Mouse (Mus musculus): ENCODE measurements around the gene Nek9. TPM values are rescaled to one million over a fixed set of nuclear protein-coding genes. Genes with fewer than 3 reads are reported as not detected.
A peak's percentile ranks its signal among the peaks of the same experiment; 100 is the strongest.

Nek9 gene
- polyA plus RNA-seq, 1 experiment: 31.6 TPM

DNA sequence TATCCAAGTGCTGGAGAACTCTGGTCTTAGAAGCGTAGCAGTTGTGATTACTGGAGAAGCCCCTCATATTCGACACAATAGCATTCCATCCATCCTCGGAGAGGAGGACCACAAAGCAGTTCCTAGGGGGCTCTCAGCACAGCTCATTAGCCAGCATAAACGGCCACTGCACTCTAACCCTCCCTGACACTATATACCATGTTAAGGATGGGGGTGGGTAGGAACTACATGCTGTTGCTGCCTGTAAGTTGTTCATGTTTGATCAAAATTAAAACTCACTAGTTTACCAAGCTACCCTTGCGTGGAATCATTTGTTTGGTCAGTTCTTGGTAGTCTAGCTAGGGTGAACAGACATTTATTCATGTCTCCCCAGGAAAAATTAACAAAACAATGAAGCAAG lies 62.9 kb downstream of the Nek9 start:
- TF ChIP-seq CTCF (IDR thresholded peaks at IDR 0.05; ENCODE audit: borderline replicate concordance, extremely low read depth, insufficient read depth, insufficient read length): no peak
- TF ChIP-seq POLR2A (IDR thresholded peaks at IDR 0.05; ENCODE audit: borderline replicate concordance, extremely low read depth, insufficient read depth, insufficient read length, poor library complexity, severe bottlenecking): no peak
- DNase-seq (ENCODE audit: low read depth): no peak

- TF ChIP-seq POLR2A (IDR thresholded peaks at IDR 0.05; ENCODE audit: borderline replicate concordance, extremely low read depth, insufficient read depth, insufficient read length, poor library complexity, severe bottlenecking): no peak
- TF ChIP-seq CTCF (IDR thresholded peaks at IDR 0.05; ENCODE audit: borderline replicate concordance, extremely low read depth, insufficient read depth, insufficient read length): no peak
- no peak for DNase-seq (ENCODE audit: low read depth)
Measured at GRCm38 (mm10) chr12:85273508-85273907, 65.7 kb downstream of the Nek9 start.

DNA sequence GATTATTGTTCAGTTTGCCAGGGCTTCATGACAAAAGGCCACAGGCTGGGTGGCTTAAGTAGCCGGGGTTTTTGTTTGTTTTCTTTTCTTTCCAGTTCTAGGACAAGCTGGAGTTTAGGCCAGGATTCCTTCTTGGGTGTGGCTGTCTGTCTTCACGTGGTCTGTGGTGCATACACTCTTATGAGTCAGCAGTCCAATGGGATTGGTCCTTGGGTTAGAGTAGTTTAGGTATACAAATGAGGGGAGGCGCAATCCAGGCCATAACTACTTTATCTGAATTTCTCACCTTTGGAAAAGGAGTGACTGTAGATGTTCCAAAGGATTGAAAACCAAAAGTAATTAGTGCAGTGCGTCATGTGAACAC lies 67.3 kb downstream of the Nek9 start:
- no peak for TF ChIP-seq POLR2A (IDR thresholded peaks at IDR 0.05; ENCODE audit: borderline replicate concordance, extremely low read depth, insufficient read depth, insufficient read length, poor library complexity, severe bottlenecking)
- TF ChIP-seq CTCF (IDR thresholded peaks at IDR 0.05; ENCODE audit: borderline replicate concordance, extremely low read depth, insufficient read depth, insufficient read length): no peak
- no peak for DNase-seq (ENCODE audit: low read depth)

DNA sequence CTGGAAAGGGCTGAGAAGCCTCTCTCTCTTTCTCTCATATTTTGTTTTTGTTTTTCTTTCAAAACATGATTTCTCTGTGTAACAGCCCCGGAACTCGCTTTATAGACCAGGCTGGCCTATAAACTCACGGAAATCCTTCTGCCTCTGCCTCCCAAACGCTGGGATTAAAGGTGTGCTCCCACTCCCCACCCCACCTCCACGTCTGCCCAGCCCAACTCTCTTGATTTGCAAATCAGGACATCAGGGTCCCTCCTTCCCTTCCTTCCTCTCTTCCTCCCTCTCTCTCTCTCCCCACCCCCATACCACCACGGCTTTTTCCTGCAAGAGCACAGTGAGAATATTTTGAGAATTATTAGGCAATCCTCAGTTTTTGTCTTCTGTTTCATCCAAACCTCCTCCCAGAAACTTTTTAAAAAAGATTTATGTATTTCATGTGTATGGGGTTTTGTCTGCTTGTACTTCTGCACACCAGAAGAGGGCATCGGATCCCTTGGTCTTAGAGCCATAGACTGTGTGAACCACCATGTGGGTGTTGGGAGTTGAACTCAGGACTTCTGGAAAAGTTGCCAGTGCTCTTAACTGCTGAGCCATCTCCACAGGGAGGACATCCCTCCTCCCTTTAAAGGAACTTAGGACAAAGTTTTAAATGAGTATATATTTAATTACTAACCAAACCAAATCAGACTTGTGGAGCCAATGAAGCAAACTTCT lies 67.9 kb downstream of the Nek9 start:
- TF ChIP-seq POLR2A (IDR thresholded peaks at IDR 0.05; ENCODE audit: borderline replicate concordance, extremely low read depth, insufficient read depth, insufficient read length, poor library complexity, severe bottlenecking): no peak
- no peak for TF ChIP-seq CTCF (IDR thresholded peaks at IDR 0.05; ENCODE audit: borderline replicate concordance, extremely low read depth, insufficient read depth, insufficient read length)
- no peak for DNase-seq (ENCODE audit: low read depth)

- peak; percentile 96 for DNase-seq (ENCODE audit: low read depth)
- TF ChIP-seq CTCF (IDR thresholded peaks at IDR 0.05; ENCODE audit: borderline replicate concordance, extremely low read depth, insufficient read depth, insufficient read length): peak; percentile 44; the same call in 1 of the 2 replicates
- peak; percentile 30; the same call in 1 of the 2 replicates for TF ChIP-seq POLR2A (IDR thresholded peaks at IDR 0.05; ENCODE audit: borderline replicate concordance, extremely low read depth, insufficient read depth, insufficient read length, poor library complexity, severe bottlenecking)
Measured at GRCm38 (mm10) chr12:85270319-85270718, 68.8 kb downstream of the Nek9 start, which contains the start of gene Mlh3. Mlh3 (minus strand) TSS chr12:85270599.

GRCm38 (mm10) chr12:85269821-85270220 lies 69.3 kb downstream of the Nek9 start:
- no peak for DNase-seq (ENCODE audit: low read depth)
- TF ChIP-seq CTCF (IDR thresholded peaks at IDR 0.05; ENCODE audit: borderline replicate concordance, extremely low read depth, insufficient read depth, insufficient read length): no peak

DNA sequence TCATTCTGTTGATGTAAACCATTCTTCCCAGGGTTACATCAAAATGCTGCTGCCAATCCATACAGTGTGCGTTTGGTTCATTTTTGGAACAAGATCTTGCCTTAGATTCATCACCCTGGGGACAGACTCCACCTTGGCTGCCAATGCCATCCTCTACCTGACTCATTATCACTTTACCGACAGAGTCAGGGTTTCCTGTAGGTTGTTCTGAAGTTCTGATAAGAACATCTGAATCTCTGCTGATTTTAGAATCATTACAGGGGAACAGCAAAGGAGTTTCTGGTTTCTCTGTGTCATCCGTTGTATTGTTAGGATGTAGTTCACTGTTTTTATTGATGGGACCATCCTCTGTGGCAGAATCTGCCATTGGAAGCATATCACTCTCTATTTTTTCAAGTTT lies 72.9 kb downstream of the Nek9 start:
- DNase-seq (ENCODE audit: low read depth): no peak
- no peak for TF ChIP-seq CTCF (IDR thresholded peaks at IDR 0.05; ENCODE audit: borderline replicate concordance, extremely low read depth, insufficient read depth, insufficient read length)
- no peak for TF ChIP-seq POLR2A (IDR thresholded peaks at IDR 0.05; ENCODE audit: borderline replicate concordance, extremely low read depth, insufficient read depth, insufficient read length, poor library complexity, severe bottlenecking)

GRCm38 (mm10) chr12:85264940-85265339 lies 74.2 kb downstream of the Nek9 start:
- TF ChIP-seq CTCF (IDR thresholded peaks at IDR 0.05; ENCODE audit: borderline replicate concordance, extremely low read depth, insufficient read depth, insufficient read length) (no peak), POLR2A (IDR thresholded peaks at IDR 0.05; ENCODE audit: borderline replicate concordance, extremely low read depth, insufficient read depth, insufficient read length, poor library complexity, severe bottlenecking) (no peak)
- peak; percentile 8 for DNase-seq (ENCODE audit: low read depth)

DNA sequence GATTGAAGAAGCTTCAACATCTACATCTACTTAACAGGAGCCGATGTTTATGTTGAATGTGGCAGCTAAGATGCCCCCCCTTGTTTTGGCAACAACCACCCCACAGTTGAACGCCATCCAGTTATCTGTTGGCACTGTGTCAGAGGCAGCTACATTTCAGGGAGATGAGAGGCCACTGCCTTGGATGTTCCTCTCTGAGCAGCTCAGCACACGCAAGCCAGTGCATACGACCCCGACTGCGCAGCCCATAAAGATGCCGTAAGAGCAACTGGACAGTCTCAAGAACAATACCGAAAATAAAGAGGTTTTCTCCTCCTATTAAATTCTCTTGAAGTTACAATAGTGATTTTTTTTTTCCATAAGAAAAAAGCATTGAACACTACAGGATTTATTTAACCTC lies 74.6 kb downstream of the Nek9 start:
- TF ChIP-seq CTCF (IDR thresholded peaks at IDR 0.05; ENCODE audit: borderline replicate concordance, extremely low read depth, insufficient read depth, insufficient read length) (no peak), POLR2A (IDR thresholded peaks at IDR 0.05; ENCODE audit: borderline replicate concordance, extremely low read depth, insufficient read depth, insufficient read length, poor library complexity, severe bottlenecking) (no peak)
- peak; percentile 66 for DNase-seq (ENCODE audit: low read depth)

GRCm38 (mm10) chr12:85263190-85263589 lies 76.0 kb downstream of the Nek9 start:
- TF ChIP-seq POLR2A (IDR thresholded peaks at IDR 0.05; ENCODE audit: borderline replicate concordance, extremely low read depth, insufficient read depth, insufficient read length, poor library complexity, severe bottlenecking) (no peak), CTCF (IDR thresholded peaks at IDR 0.05; ENCODE audit: borderline replicate concordance, extremely low read depth, insufficient read depth, insufficient read length) (no peak)
- DNase-seq (ENCODE audit: low read depth): no peak

GRCm38 (mm10) chr12:85262489-85262888 lies 76.7 kb downstream of the Nek9 start:
- TF ChIP-seq CTCF (IDR thresholded peaks at IDR 0.05; ENCODE audit: borderline replicate concordance, extremely low read depth, insufficient read depth, insufficient read length) (no peak), POLR2A (IDR thresholded peaks at IDR 0.05; ENCODE audit: borderline replicate concordance, extremely low read depth, insufficient read depth, insufficient read length, poor library complexity, severe bottlenecking) (no peak)
- peak; percentile 65 for DNase-seq (ENCODE audit: low read depth)

DNA sequence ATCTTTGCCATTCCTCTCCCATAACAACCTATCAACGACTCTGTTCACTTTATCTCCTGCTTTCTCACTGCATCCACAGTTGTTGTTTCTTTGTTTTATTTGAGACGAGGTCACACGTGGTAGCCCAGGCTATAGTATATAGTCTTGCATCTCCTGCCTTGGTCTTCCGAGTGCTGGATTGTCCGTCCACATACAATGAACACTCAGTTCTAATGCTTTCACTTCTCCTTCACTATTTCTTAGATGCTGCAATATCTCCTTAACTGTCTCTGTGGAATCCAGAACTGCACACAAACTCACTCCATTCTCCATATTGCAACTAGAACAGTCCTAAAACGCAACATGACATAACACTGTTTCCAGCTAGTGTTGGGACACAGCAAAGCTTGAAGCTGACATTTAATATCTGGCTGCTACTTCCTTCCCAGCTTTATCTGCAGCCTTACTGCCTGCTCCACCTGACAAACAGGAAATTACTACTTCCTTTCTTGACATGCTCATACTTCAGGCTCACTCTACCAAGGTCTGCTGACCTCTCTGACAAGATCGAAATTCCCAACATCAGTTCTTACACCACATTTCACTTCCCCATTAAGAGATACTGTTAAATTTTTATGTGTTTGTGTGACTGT lies 82.0 kb downstream of the Nek9 start:
- DNase-seq (ENCODE audit: low read depth): no peak
- no peak for TF ChIP-seq POLR2A (IDR thresholded peaks at IDR 0.05; ENCODE audit: borderline replicate concordance, extremely low read depth, insufficient read depth, insufficient read length, poor library complexity, severe bottlenecking)
- no peak for TF ChIP-seq CTCF (IDR thresholded peaks at IDR 0.05; ENCODE audit: borderline replicate concordance, extremely low read depth, insufficient read depth, insufficient read length)

Data from brain, embryonic 14.5 days (tissue).